Mouse (Mus musculus): ENCODE measurements around the gene Olfr1113. TPM values are rescaled to one million over a fixed set of nuclear protein-coding genes. Genes with fewer than 3 reads are reported as not detected.
"Not testable (repeated sequence)": the region's sequence is repeated elsewhere in the genome, so short reads cannot be mapped to it uniquely, and the experiment has no call there.

The Olfr1113 gene
- not detected for polyA plus RNA-seq (2021)

DNA sequence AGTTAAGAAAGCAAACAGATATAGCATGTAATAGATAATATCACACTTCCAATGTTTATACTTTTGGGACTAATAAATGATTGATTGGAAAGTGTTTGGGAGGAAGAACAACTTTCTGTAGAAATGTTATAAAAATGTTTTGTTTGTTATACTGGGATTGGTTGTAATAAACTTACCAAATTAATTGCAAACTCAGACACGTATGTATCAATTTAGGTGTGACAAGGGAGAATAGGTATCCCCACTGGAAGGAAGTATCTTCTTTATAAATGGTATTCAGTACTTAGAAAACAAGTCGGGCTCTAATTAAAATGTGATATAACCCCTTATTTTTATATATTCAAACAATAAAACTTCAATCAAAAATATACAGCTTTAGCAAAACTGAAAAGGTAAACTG, at the start of gene Olfr1113:
Olfr1113 (plus strand) TSS at position 301 of the 400 bp plus-strand sequence.
- CTCF ChIA-PET = no interaction called here
- POLR2A ChIA-PET = no interaction called here
- DNase-seq (ENCODE audit: low read depth, low spot score) (no peak), ATAC-seq (no peak)
- no peaks in the 10 kb centered on the region for H3K27me3 ChIP-seq
- TF ChIP-seq CTCF (IDR thresholded peaks at IDR 0.05) = no peak
- in situ Hi-C loops (cut with MboI; ENCODE audit: low pct_unique_long_range_greater_than_20kb) = no loop called here

DNA sequence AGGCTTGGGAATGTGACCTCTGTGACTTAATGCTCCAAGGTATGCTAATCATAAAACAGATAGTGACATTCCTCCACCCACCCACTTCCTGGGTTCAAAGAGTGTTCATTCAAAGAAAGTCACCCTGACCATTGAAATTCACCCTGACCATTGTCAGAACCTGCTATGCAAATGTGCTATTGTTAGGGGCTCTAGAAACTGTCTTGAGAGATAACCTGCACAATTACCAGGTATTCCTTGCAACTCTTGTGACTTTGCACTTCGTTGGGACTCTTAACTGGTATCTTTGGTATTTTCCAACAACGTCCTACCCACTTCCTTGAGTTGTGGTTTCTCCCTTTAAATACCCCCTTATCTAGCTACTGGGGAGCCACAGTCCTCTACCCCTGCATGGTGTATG, 41.0 kb upstream of the Olfr1113 start:
- H3K27me3 ChIP-seq; in situ Hi-C loops (cut with MboI; ENCODE audit: low pct_unique_long_range_greater_than_20kb); ATAC-seq; DNase-seq (ENCODE audit: low read depth, low spot score); POLR2A ChIA-PET; CTCF ChIA-PET: not testable (repeated sequence)

DNA sequence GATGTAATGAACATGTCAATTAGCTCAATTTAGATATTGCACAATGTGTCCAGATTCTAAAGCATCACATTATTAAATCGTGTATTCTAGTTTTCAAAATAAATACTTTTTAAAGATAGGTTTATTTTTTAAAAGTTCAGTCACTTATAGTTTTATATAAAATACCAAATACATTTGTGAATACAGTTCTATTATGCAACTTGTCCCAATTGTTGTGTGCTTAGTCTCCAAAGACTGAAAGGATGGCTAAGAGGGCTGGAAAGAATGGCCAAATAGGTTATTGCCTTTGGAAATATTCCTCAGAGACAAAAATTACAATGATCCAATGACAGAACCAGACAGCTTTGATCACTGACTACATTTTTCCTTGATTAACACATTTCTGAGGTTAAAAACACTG, 21.3 kb upstream of the Olfr1113 start, which contains the start of gene Olfr1112:
Olfr1112 (plus strand) TSS at position 301 of the 400 bp plus-strand sequence.
- ATAC-seq (no peak), DNase-seq (ENCODE audit: low read depth, low spot score) (no peak)
- ChIA-PET CTCF (no interaction called here), POLR2A (no interaction called here)
- no peaks in the 10 kb centered on the region for H3K27me3 ChIP-seq
- in situ Hi-C loops (cut with MboI; ENCODE audit: low pct_unique_long_range_greater_than_20kb) = no loop called here
- no peak for TF ChIP-seq CTCF (IDR thresholded peaks at IDR 0.05)

DNA sequence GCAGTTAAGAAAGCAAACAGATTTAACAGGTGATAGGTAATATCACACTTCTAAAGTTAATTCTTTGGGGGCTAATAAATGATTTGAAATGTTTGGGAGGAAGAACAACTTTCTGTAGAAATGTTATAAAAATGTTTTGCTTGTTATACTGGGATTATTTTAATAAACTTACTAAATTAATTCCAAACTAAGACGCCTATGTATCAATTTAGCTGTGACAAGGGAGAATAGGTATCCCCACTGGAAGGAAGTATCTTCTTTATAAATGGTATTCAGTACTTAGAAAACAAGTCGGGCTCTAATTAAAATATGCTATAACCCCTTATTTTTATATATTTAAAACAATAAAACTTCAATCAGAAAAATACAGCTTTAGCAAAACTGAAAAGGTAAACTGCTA, 38.9 kb downstream of the Olfr1113 start, which contains the start of gene Olfr1115:
Olfr1115 (plus strand) TSS at position 301 of the 400 bp plus-strand sequence.
- ChIA-PET POLR2A (no interaction called here), CTCF (no interaction called here)
- in situ Hi-C loops (cut with MboI; ENCODE audit: low pct_unique_long_range_greater_than_20kb) = no loop called here
- TF ChIP-seq CTCF (IDR thresholded peaks at IDR 0.05) = no peak
- ATAC-seq = no peak
- no peak for DNase-seq (ENCODE audit: low read depth, low spot score)
- no peaks in the 10 kb centered on the region for H3K27me3 ChIP-seq

Other genes with a start within 250 kb of the Olfr1113 start
- gene Olfr1099, start 248.3 kb upstream of the Olfr1113 start, polyA plus RNA-seq (2021) = not detected
- gene Olfr1100, start 229.0 kb upstream of the Olfr1113 start, polyA plus RNA-seq (2021) = not detected
- gene Olfr1101, start 217.7 kb upstream of the Olfr1113 start, polyA plus RNA-seq (2021) = not detected
- gene Olfr1102, start 210.6 kb upstream of the Olfr1113 start, polyA plus RNA-seq (2021) = not detected
- not detected for gene Olfr1104, start 181.9 kb upstream of the Olfr1113 start, polyA plus RNA-seq (2021)
- not detected for gene Olfr1105, start 172.4 kb upstream of the Olfr1113 start, polyA plus RNA-seq (2021)
- not detected for gene Olfr1106, start 156.7 kb upstream of the Olfr1113 start, polyA plus RNA-seq (2021)
- gene Olfr1107, start 133.2 kb upstream of the Olfr1113 start, polyA plus RNA-seq (2021) = not detected
- not detected for gene Olfr1109, start 113.0 kb upstream of the Olfr1113 start, polyA plus RNA-seq (2021)
- gene Olfr259, start 94.4 kb upstream of the Olfr1113 start, polyA plus RNA-seq (2021) = not detected
- not detected for gene Olfr1110, start 68.7 kb upstream of the Olfr1113 start, polyA plus RNA-seq (2021)
- not detected for gene Olfr1111, start 56.3 kb upstream of the Olfr1113 start, polyA plus RNA-seq (2021)
- gene Olfr1112, start 21.2 kb upstream of the Olfr1113 start, polyA plus RNA-seq (2021) = not detected
- gene Olfr1115, start 39.0 kb downstream of the Olfr1113 start, polyA plus RNA-seq (2021) = not detected
- not detected for gene Olfr1116, start 58.6 kb downstream of the Olfr1113 start, polyA plus RNA-seq (2021)
- gene Olfr1118, start 98.6 kb downstream of the Olfr1113 start, polyA plus RNA-seq (2021) = not detected
- not detected for gene Olfr1120, start 145.8 kb downstream of the Olfr1113 start, polyA plus RNA-seq (2021)
- gene Olfr1121, start 160.9 kb downstream of the Olfr1113 start, polyA plus RNA-seq (2021) = not detected
- gene Olfr1122, start 176.9 kb downstream of the Olfr1113 start, polyA plus RNA-seq (2021) = not detected
- not detected for gene Olfr1123, start 207.7 kb downstream of the Olfr1113 start, polyA plus RNA-seq (2021)
- not detected for gene Olfr1124, start 221.3 kb downstream of the Olfr1113 start, polyA plus RNA-seq (2021)
- not detected for gene Olfr1126, start 245.0 kb downstream of the Olfr1113 start, polyA plus RNA-seq (2021)